Mouse (Mus musculus) heart, embryonic 14.5 days (tissue): ENCODE results near the gene Rpl21. TPM values are rescaled to one million over a fixed set of nuclear protein-coding genes. Genes with fewer than 3 reads are reported as not detected.

Source experiments
- ATAC-seq: fragments of 200-750 bp; cut with Nextera tagmentation; 2 replicates; pipeline ENCODE4 v1.8.0; 2017; ENCODE audit warnings: low read depth, moderate TSS enrichment; ENCODE audit not compliant: insufficient number of reproducible peaks, insufficient read depth, low FRiP score
- H3K27ac ChIP-seq, 2 experiments: fragments of 200-500 bp in 1 of 2; fragments of 300-500 bp in 1 of 2; sonication (generic) in 1 of 2; replicated peaks in 1 of 2; 2 replicates each; pipeline ENCODE4 v1.5.1; 2012 to 2014; ENCODE audit warnings: low read depth in 2 of 2, low read length in 2 of 2, control low read depth in 1 of 2, mild to moderate bottlenecking in 1 of 2, mixed read lengths in 1 of 2; ENCODE audit not compliant: control insufficient read depth in 1 of 2, insufficient read depth in 1 of 2
- H3K27me3 ChIP-seq: fragments of 300-500 bp; sonication (generic); 2 replicates; pipeline ENCODE4 v1.6.1; 2014; ENCODE audit warnings: mild to moderate bottlenecking, low read length, control low read depth; ENCODE audit not compliant: control insufficient read depth, insufficient read depth
- H3K36me3 ChIP-seq: fragments of 300-500 bp; sonication (generic); 2 replicates; pipeline ENCODE4 v1.6.1; 2014; ENCODE audit warnings: mild to moderate bottlenecking, control low read depth, low read length, mixed read lengths; ENCODE audit not compliant: control insufficient read depth, insufficient read depth
- H3K4me1 ChIP-seq, 2 experiments: fragments of 200-500 bp in 1 of 2; fragments of 300-500 bp in 1 of 2; sonication (generic) in 1 of 2; 2 replicates each; pipeline ENCODE4 v1.6.1; 2012 to 2014; ENCODE audit warnings: low read length in 2 of 2, control low read depth in 1 of 2, mixed read lengths in 1 of 2; ENCODE audit not compliant: control insufficient read depth in 2 of 2, insufficient read depth in 2 of 2
- H3K4me2 ChIP-seq: fragments of 300-500 bp; sonication (generic); 2 replicates; pipeline ENCODE4 v1.6.1; 2014; ENCODE audit warnings: mild to moderate bottlenecking, low read length
- H3K4me3 ChIP-seq, 2 experiments: fragments of 200-500 bp in 1 of 2; fragments of 300-500 bp in 1 of 2; sonication (generic) in 1 of 2; 2 replicates each; pipeline ENCODE4 v1.5.1; 2012 to 2014; ENCODE audit warnings: low read length in 2 of 2, mild to moderate bottlenecking in 2 of 2, control low read depth in 1 of 2, low read depth in 1 of 2, moderate library complexity in 1 of 2; ENCODE audit not compliant: control insufficient read depth in 1 of 2, insufficient read depth in 1 of 2
- H3K9ac ChIP-seq: fragments of 300-500 bp; sonication (generic); 2 replicates; pipeline ENCODE4 v1.6.1; 2014; ENCODE audit warnings: mild to moderate bottlenecking, low read length
- H3K9me3 ChIP-seq: fragments of 300-500 bp; sonication (generic); 2 replicates; pipeline ENCODE4 v1.6.1; 2016; ENCODE audit warnings: low read length, control low read depth; ENCODE audit not compliant: control insufficient read depth
- WGBS: fragments of 180-500 bp; shearing (Covaris S2); extraction: QIAGEN DNeasy Blood & Tissue Kit; methylation state at CpG from one replicate; pipeline ENCODE4 v1.1.7; 2014; 5-methylcytosine and 5-hydroxymethylcytosine counted together
- polyA plus RNA-seq: library from polyadenylated mRNA; unstranded; fragments of >200 nt; fragmentation: Nextera tagmentation; extraction: Ambion mirVana; gene quantifications from 2 replicates; pipeline ENCODE4 v1.2.1, GENCODE M21; 2014

Gene Rpl21
- polyA plus RNA-seq: 410 and 435 TPM in 2 replicates

GRCm38 (mm10) chr5:146832769-146833448 is at the start of gene Rpl21:
TSS of gene Rpl21 (plus strand) at chr5:146832890.
- peaks cover 41% of the 10 kb centered on the region for H3K36me3 ChIP-seq
- H3K4me2 ChIP-seq: peak within 1 kb of the TSS; percentile 88
- no peaks in the 10 kb centered on the region for H3K27me3 ChIP-seq
- H3K9me3 ChIP-seq: no peaks in the 10 kb centered on the region
- H3K4me1 ChIP-seq: peaks cover 4 to 9% of the 10 kb centered on the region in 2 experiments; a peak in 3 of 4 replicates
- WGBS: under 1% methylated on average over 60 of the region's 60 CpGs
- H3K4me3 ChIP-seq: peak within 1 kb of the TSS; percentile 79 to 90
- H3K27ac ChIP-seq: peak within 1 kb of the TSS; percentile 83 to 91
- ATAC-seq: peak; percentile 99
- peak within 1 kb of the TSS; percentile 92 for H3K9ac ChIP-seq

GRCm38 (mm10) chr5:146783300-146783699 is 49.4 kb upstream of the Rpl21 start:
- Histone ChIP-seq H3K4me2 (no peak overlapping the region), H3K4me1 (peaks cover 10 to 21% of the 10 kb centered on the region in 2 experiments), H3K4me3 (no peak overlapping the region), H3K36me3 (no peaks in the 10 kb centered on the region), H3K9me3 (no peaks in the 10 kb centered on the region), H3K27me3 (no peaks in the 10 kb centered on the region), H3K27ac (no peak overlapping the region), H3K9ac (no peak overlapping the region)
- ATAC-seq: no peak
- WGBS: 49% methylated on average over 10 of the region's 10 CpGs

GRCm38 (mm10) chr5:146783891-146784290 is 48.8 kb upstream of the Rpl21 start:
- 93% methylated on average over 10 of the region's 10 CpGs for WGBS
- H3K9me3 ChIP-seq: no peaks in the 10 kb centered on the region
- no peak for ATAC-seq
- no peak overlapping the region for H3K4me3 ChIP-seq
- H3K27me3 ChIP-seq: no peaks in the 10 kb centered on the region
- no peaks in the 10 kb centered on the region for H3K36me3 ChIP-seq
- no peak overlapping the region for H3K9ac ChIP-seq
- H3K27ac ChIP-seq: no peak overlapping the region
- H3K4me2 ChIP-seq: no peak overlapping the region
- peaks cover 10 to 21% of the 10 kb centered on the region in 2 experiments for H3K4me1 ChIP-seq

- H3K4me1 ChIP-seq: peaks cover 8 to 11% of the 10 kb centered on the region in 2 experiments
- H3K27me3 ChIP-seq: no peaks in the 10 kb centered on the region
- H3K4me2 ChIP-seq: no peak overlapping the region
- no peak overlapping the region for H3K4me3 ChIP-seq
- H3K36me3 ChIP-seq: no peaks in the 10 kb centered on the region
- no peak overlapping the region for H3K27ac ChIP-seq
- ATAC-seq: no peak
- H3K9ac ChIP-seq: no peak overlapping the region
- 86% methylated on average over 8 of the region's 8 CpGs for WGBS
- no peaks in the 10 kb centered on the region for H3K9me3 ChIP-seq
Observed at GRCm38 (mm10) chr5:146786123-146786522, 46.6 kb upstream of the Rpl21 start.

GRCm38 (mm10) chr5:146789413-146789812 is 43.3 kb upstream of the Rpl21 start:
- Histone ChIP-seq H3K27ac (no peak overlapping the region), H3K9me3 (no peaks in the 10 kb centered on the region), H3K36me3 (no peaks in the 10 kb centered on the region), H3K4me1 (peaks cover 5 to 23% of the 10 kb centered on the region in 2 experiments), H3K4me2 (no peak overlapping the region), H3K27me3 (no peaks in the 10 kb centered on the region), H3K9ac (no peak overlapping the region), H3K4me3 (no peak overlapping the region)
- no peak for ATAC-seq
- whole genome bisulfite sequencing: 79% methylated on average over 9 of the region's 9 CpGs

GRCm38 (mm10) chr5:146790944-146791343 is 41.7 kb upstream of the Rpl21 start:
- Histone ChIP-seq H3K9ac (peak overlapping the region; percentile 27; the same call in 1 of the 2 replicates), H3K9me3 (no peaks in the 10 kb centered on the region), H3K4me3 (no peak overlapping the region), H3K27ac (no peak overlapping the region), H3K4me1 (peaks cover 5 to 23% of the 10 kb centered on the region in 2 experiments), H3K27me3 (no peaks in the 10 kb centered on the region), H3K36me3 (no peaks in the 10 kb centered on the region), H3K4me2 (no peak overlapping the region)
- WGBS: 62% methylated on average over 8 of the region's 8 CpGs
- no peak for ATAC-seq

- H3K36me3 ChIP-seq: no peaks in the 10 kb centered on the region
- H3K27ac ChIP-seq: no peak overlapping the region
- no peaks in the 10 kb centered on the region for H3K27me3 ChIP-seq
- H3K9ac ChIP-seq: no peak overlapping the region
- H3K4me1 ChIP-seq: peaks cover 5 to 23% of the 10 kb centered on the region in 2 experiments
- no peaks in the 10 kb centered on the region for H3K9me3 ChIP-seq
- no peak overlapping the region for H3K4me3 ChIP-seq
- no peak for ATAC-seq
- peak overlapping the region; percentile 36; the same call in 1 of the 2 replicates for H3K4me2 ChIP-seq
- WGBS: 72% methylated on average over 7 of the region's 7 CpGs
Observed at GRCm38 (mm10) chr5:146792140-146792791, 40.4 kb upstream of the Rpl21 start.
